Mouse (Mus musculus) small intestine, adult 2 months (tissue): ENCODE data around the gene Esrp2.

Experiments
- CTCF ChIP-seq: fragments of 200-500 bp; IDR thresholded peaks from 2 replicates; pipeline ENCODE4 v1.5.1; 2012; ENCODE audit warnings: low read depth, mild to moderate bottlenecking, control low read depth, inconsistent platforms, low read length, moderate library complexity, mixed read lengths; ENCODE audit not compliant: insufficient replicate concordance, insufficient read length; ENCODE audit errors: extremely low read depth
- POLR2A ChIP-seq: fragments of 200-500 bp; IDR thresholded peaks from 2 replicates; pipeline ENCODE4 v1.6.1; 2012; ENCODE audit warnings: low read depth, mild to moderate bottlenecking, control low read depth, inconsistent platforms, low read length, moderate library complexity

- no peak for TF ChIP-seq CTCF
- no peak for TF ChIP-seq POLR2A
Measured at GRCm38 (mm10) chr8:106151041-106151440, 14.3 kb upstream of the Esrp2 start.
